Mouse (Mus musculus) small intestine, adult 2 months (tissue): Measurements from ENCODE around the gene Arhgap42.

Experiments used
- CTCF ChIP-seq: fragments of 200-500 bp; IDR thresholded peaks from 2 replicates; pipeline ENCODE4 v1.5.1; 2012; ENCODE audit warnings: low read depth, mild to moderate bottlenecking, control low read depth, inconsistent platforms, low read length, moderate library complexity, mixed read lengths; ENCODE audit not compliant: insufficient replicate concordance, insufficient read length; ENCODE audit errors: extremely low read depth
- POLR2A ChIP-seq: fragments of 200-500 bp; IDR thresholded peaks from 2 replicates; pipeline ENCODE4 v1.6.1; 2012; ENCODE audit warnings: low read depth, mild to moderate bottlenecking, control low read depth, inconsistent platforms, low read length, moderate library complexity

- TF ChIP-seq CTCF (no peak), POLR2A (no peak)
Measured at GRCm38 (mm10) chr9:9188167-9188566, 50.7 kb downstream of the Arhgap42 start.
